Mouse (Mus musculus) heart, postnatal 0 days (tissue): ENCODE results near the gene Vmn1r198. TPM values are rescaled to one million over a fixed set of nuclear protein-coding genes. Genes with fewer than 3 reads are reported as not detected.
"Not testable (repeated sequence)": the region's sequence is repeated elsewhere in the genome, so short reads cannot be mapped to it uniquely, and the experiment has no call there.

Experiments
- ATAC-seq: fragments of 200-750 bp; cut with Nextera tagmentation; 2 replicates; pipeline ENCODE4 v1.8.0; 2017; ENCODE audit warnings: low read depth, moderate number of reproducible peaks, moderate library complexity; ENCODE audit not compliant: insufficient read depth
- DNase-seq: peaks from one replicate; pipeline ENCODE4 v3.0.0-alpha.2; 2016; ENCODE audit warnings: low spot score
- H3K27ac ChIP-seq: fragments of 300-500 bp; sonication (generic); 2 replicates; pipeline ENCODE4 v1.5.1; 2014; ENCODE audit warnings: low read depth, mild to moderate bottlenecking
- H3K27me3 ChIP-seq: fragments of 300-500 bp; sonication (generic); 2 replicates; pipeline ENCODE4 v1.6.1; 2014; ENCODE audit warnings: low read length, mixed read lengths; ENCODE audit not compliant: control insufficient read depth, insufficient read depth
- H3K36me3 ChIP-seq: fragments of 300-500 bp; sonication (generic); replicated peaks from 2 replicates; pipeline ENCODE4 v1.6.1; 2014; ENCODE audit warnings: low read length, mixed read lengths; ENCODE audit not compliant: control insufficient read depth, insufficient read depth
- H3K4me1 ChIP-seq: fragments of 300-500 bp; sonication (generic); 2 replicates; pipeline ENCODE4 v1.6.1; 2014; ENCODE audit warnings: antibody characterized with exemption; ENCODE audit not compliant: control insufficient read depth, insufficient read depth
- H3K4me2 ChIP-seq: fragments of 300-500 bp; sonication (generic); 2 replicates; pipeline ENCODE4 v1.6.1; 2014; ENCODE audit warnings: low read depth, mild to moderate bottlenecking, low read length, moderate library complexity
- H3K4me3 ChIP-seq: fragments of 300-500 bp; sonication (generic); 2 replicates; pipeline ENCODE4 v1.5.1; 2014; ENCODE audit warnings: low read depth, low read length
- H3K9ac ChIP-seq: fragments of 300-500 bp; sonication (generic); replicated peaks from 2 replicates; pipeline ENCODE4 v1.6.1; 2014; ENCODE audit warnings: low read depth, low read length, mixed read lengths
- H3K9me3 ChIP-seq: fragments of 300-500 bp; sonication (generic); replicated peaks from 2 replicates; pipeline ENCODE4 v1.6.1; 2016; ENCODE audit warnings: low read length; ENCODE audit not compliant: control insufficient read depth
- CTCF ChIP-seq: IDR thresholded peaks from 2 replicates; pipeline ENCODE4 v1.5.1; 2016; ENCODE audit warnings: antibody characterized with exemption, control low read depth, low read depth
- EP300 ChIP-seq: IDR thresholded peaks from 2 replicates; pipeline ENCODE4 v1.6.1; 2016; ENCODE audit warnings: antibody characterized with exemption, low read depth
- WGBS: fragments of 180-500 bp; shearing (Covaris S2); extraction: QIAGEN DNeasy Blood & Tissue Kit; methylation state at CpG from one replicate; pipeline ENCODE4 v1.1.7; 2014; 5-methylcytosine and 5-hydroxymethylcytosine counted together
- polyA plus RNA-seq: library from polyadenylated mRNA; unstranded; fragments of >200 nt; fragmentation: Nextera tagmentation; extraction: Ambion mirVana; gene quantifications from 2 replicates; pipeline ENCODE4 v1.2.1, GENCODE M21; 2015
- total RNA-seq: library from RNA; depleted of rRNA; stranded (reverse); fragments of >200 nt; gene quantifications from 2 replicates; pipeline ENCODE4 v1.2.3, GENCODE M21; 2014; ENCODE audit warnings: low replicate concordance

Gene Vmn1r198
- total and polyA plus RNA-seq, 2 experiments from 2014 or later: not detected

DNA sequence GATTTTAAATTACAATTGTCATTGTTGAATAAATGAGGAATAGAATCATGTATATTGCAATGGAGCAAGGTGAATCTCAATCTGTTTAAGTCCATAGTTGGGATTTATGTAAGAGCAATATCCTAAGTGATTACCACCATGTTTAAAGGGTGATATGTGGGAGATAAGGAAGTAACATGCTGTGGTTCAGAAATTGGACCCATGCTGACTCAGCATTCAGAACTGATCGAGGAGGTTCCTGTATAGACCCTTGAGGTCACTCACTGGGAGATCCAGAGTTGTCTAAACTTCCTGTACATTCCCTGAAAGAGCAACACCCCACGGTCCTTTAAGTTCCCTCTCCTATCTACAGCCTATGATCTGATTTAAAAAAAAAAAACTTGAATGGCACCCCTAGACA is 16.9 kb upstream of the Vmn1r198 start:
- no peak for ATAC-seq
- DNase-seq: no peak
- H3K27ac ChIP-seq: no peak overlapping the region
- H3K9me3 ChIP-seq: no peaks in the 10 kb centered on the region
- H3K4me2 ChIP-seq: no peak overlapping the region
- no peaks in the 10 kb centered on the region for H3K27me3 ChIP-seq
- TF ChIP-seq CTCF (no peak), EP300 (no peak)
- no peaks in the 10 kb centered on the region for H3K36me3 ChIP-seq
- H3K4me1 ChIP-seq: no peaks in the 10 kb centered on the region
- no peak overlapping the region for H3K4me3 ChIP-seq
- H3K9ac ChIP-seq: no peak overlapping the region
- 52% methylated on average over 2 of the region's 2 CpGs for WGBS

- no peak overlapping the region for H3K4me3 ChIP-seq
- H3K9ac ChIP-seq: no peak overlapping the region
- TF ChIP-seq CTCF: no peak
- TF ChIP-seq EP300: no peak
- ATAC-seq (no peak), DNase-seq (no peak)
- WGBS: 78% methylated on average over 1 of the region's 1 CpGs
- no peaks in the 10 kb centered on the region for H3K27me3 ChIP-seq
- H3K4me1 ChIP-seq: no peaks in the 10 kb centered on the region
- H3K36me3 ChIP-seq: no peaks in the 10 kb centered on the region
- no peaks in the 10 kb centered on the region for H3K9me3 ChIP-seq
- H3K27ac ChIP-seq: no peak overlapping the region
- no peak overlapping the region for H3K4me2 ChIP-seq
Measured at GRCm38 (mm10) chr13:22335565-22335964, 14.6 kb upstream of the Vmn1r198 start.

DNA sequence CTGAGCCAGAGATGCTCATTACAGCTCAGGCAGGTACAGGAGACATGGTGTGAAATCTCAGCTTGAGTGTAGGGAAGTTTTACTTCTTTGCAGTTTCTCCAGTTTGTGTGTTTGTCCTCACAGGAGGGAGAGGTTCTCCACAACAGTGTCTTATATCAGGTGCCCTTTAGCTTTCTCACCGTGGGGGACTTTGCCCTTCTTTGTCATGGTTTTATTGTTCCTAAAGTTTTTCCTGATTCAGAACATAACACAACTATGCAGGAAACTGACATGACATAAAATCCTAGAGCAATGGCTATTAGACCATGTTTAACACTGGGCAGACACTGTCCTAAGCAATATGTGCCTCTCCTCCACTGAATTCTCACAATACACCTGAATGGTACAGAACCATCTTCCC is 649 bp downstream of the Vmn1r198 start:
- H3K4me2 ChIP-seq: no peak overlapping the region
- H3K9ac ChIP-seq: no peak overlapping the region
- no peaks in the 10 kb centered on the region for H3K36me3 ChIP-seq
- H3K27me3 ChIP-seq: no peaks in the 10 kb centered on the region
- WGBS: 66% methylated on average over 1 of the region's 1 CpGs
- H3K9me3 ChIP-seq: no peaks in the 10 kb centered on the region
- no peak overlapping the region for H3K4me3 ChIP-seq
- no peak overlapping the region for H3K27ac ChIP-seq
- DNase-seq: no peak
- ATAC-seq: no peak
- no peaks in the 10 kb centered on the region for H3K4me1 ChIP-seq
- TF ChIP-seq EP300: no peak
- TF ChIP-seq CTCF: no peak

DNA sequence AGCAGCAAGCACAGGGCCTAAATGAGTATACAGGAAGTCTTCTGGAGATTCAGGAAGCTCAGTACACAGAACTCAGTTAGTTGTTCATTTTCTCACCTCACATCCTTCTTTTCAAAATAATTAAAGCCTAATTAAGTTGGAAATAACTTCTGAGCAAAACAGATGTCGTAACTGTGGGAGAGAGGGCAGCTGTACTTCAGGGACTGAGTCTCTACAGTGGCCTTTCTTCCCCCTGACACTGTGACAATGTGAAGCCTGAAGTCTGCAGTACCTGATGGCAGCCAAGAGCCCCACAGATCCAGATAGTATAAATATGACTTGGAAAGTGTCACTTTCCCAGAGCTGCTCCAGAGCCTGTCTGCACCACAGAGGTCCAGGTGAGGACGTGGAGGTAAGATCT is 29.4 kb downstream of the Vmn1r198 start, which contains the start of gene Vmn1r199:
TSS of gene Vmn1r199 (plus strand) at position 301 of the 400 bp plus-strand sequence.
- TF ChIP-seq CTCF (no peak), EP300 (no peak)
- H3K27me3 ChIP-seq: no peaks in the 10 kb centered on the region
- no peaks in the 10 kb centered on the region for H3K9me3 ChIP-seq
- WGBS: 73% methylated on average over 2 of the region's 2 CpGs
- H3K4me2 ChIP-seq: no peak within 1 kb of the TSS
- H3K36me3 ChIP-seq: no peaks in the 10 kb centered on the region
- no peak within 1 kb of the TSS for H3K4me3 ChIP-seq
- DNase-seq: no peak
- no peaks in the 10 kb centered on the region for H3K4me1 ChIP-seq
- H3K27ac ChIP-seq: no peak within 1 kb of the TSS
- no peak within 1 kb of the TSS for H3K9ac ChIP-seq
- ATAC-seq: no peak

DNA sequence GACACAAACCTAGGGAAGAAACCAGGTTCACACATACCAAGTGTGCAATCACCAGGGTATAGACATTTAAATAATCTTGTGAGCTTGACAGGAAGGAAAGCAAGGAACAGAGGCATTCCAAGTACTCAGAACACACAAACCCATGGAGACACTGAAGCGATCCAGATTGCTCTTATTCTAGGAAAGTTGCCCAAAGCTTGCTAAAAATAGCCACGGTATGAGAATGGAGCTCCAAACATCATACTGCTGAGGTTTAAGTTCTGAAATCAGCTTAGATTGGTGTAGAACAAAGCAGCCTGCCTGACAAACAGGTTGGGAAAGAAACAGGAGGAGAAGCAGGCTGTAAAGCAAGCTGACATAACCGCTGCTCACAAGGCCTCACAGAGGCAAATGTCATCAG is 31.0 kb downstream of the Vmn1r198 start:
- 22% methylated on average over 3 of the region's 3 CpGs for whole genome bisulfite sequencing

GRCm38 (mm10) chr13:22383401-22383800 is 33.2 kb downstream of the Vmn1r198 start:
- H3K27ac ChIP-seq: no peak overlapping the region
- ATAC-seq (no peak), DNase-seq (no peak)
- H3K9ac ChIP-seq: no peak overlapping the region
- H3K4me1 ChIP-seq: no peaks in the 10 kb centered on the region
- TF ChIP-seq EP300 (no peak), CTCF (no peak)
- H3K4me2 ChIP-seq: no peak overlapping the region
- H3K9me3 ChIP-seq: no peaks in the 10 kb centered on the region
- no peak overlapping the region for H3K4me3 ChIP-seq
- 73% methylated on average over 3 of the region's 3 CpGs for WGBS
- no peaks in the 10 kb centered on the region for H3K27me3 ChIP-seq
- H3K36me3 ChIP-seq: no peaks in the 10 kb centered on the region

More for the DNA sequence above, 31.0 kb downstream of the Vmn1r198 start:
- not testable (repeated sequence) for H3K4me2 ChIP-seq, H3K27ac ChIP-seq, H3K27me3 ChIP-seq, H3K4me3 ChIP-seq, H3K36me3 ChIP-seq, H3K4me1 ChIP-seq, H3K9me3 ChIP-seq, H3K9ac ChIP-seq
- DNase-seq (peak; percentile 48), ATAC-seq (peak; percentile 39; the same call in 1 of the 2 replicates)
